Mouse (Mus musculus) kidney, embryonic 16.5 days (tissue): ENCODE data around the gene Ap2m1. TPM values are rescaled to one million over a fixed set of nuclear protein-coding genes. Genes with fewer than 3 reads are reported as not detected.
"Not testable (repeated sequence)": the region's sequence is repeated elsewhere in the genome, so short reads cannot be mapped to it uniquely, and the experiment has no call there.

Experiments used
- ATAC-seq: fragments of 200-750 bp; cut with Nextera tagmentation; 2 replicates; pipeline ENCODE4 v1.8.0; 2017; ENCODE audit warnings: moderate TSS enrichment; ENCODE audit not compliant: low FRiP score, low TSS enrichment
- H3K27ac ChIP-seq: fragments of 300-500 bp; sonication (generic); 2 replicates; pipeline ENCODE4 v1.5.1; 2014; ENCODE audit warnings: low read length
- H3K27me3 ChIP-seq: fragments of 300-500 bp; sonication (generic); 2 replicates; pipeline ENCODE4 v1.6.1; 2014; ENCODE audit warnings: low read length, control low read depth, mixed read lengths; ENCODE audit not compliant: insufficient read depth
- H3K36me3 ChIP-seq: fragments of 300-500 bp; sonication (generic); 2 replicates; pipeline ENCODE4 v1.6.1; 2014; ENCODE audit warnings: low read length, control low read depth, mixed read lengths; ENCODE audit not compliant: insufficient read depth
- H3K4me1 ChIP-seq: fragments of 300-500 bp; sonication (generic); 2 replicates; pipeline ENCODE4 v1.6.1; 2014; ENCODE audit warnings: low read length, control low read depth, mixed read lengths; ENCODE audit not compliant: insufficient read depth
- H3K4me2 ChIP-seq: fragments of 300-500 bp; sonication (generic); replicated peaks from 2 replicates; pipeline ENCODE4 v1.6.1; 2014; ENCODE audit warnings: low read depth, low read length
- H3K4me3 ChIP-seq: fragments of 300-500 bp; sonication (generic); 2 replicates; pipeline ENCODE4 v1.5.1; 2014; ENCODE audit warnings: mild to moderate bottlenecking, low read length
- H3K9ac ChIP-seq: fragments of 300-500 bp; sonication (generic); replicated peaks from 2 replicates; pipeline ENCODE4 v1.6.1; 2014; ENCODE audit warnings: low read length
- H3K9me3 ChIP-seq: fragments of 300-500 bp; sonication (generic); 2 replicates; pipeline ENCODE4 v1.6.1; 2016; ENCODE audit warnings: low read length, control low read depth
- WGBS: fragments of 180-500 bp; shearing (Covaris S2); extraction: QIAGEN DNeasy Blood & Tissue Kit; methylation state at CpG from one replicate; pipeline ENCODE4 v1.1.7; 2014; 5-methylcytosine and 5-hydroxymethylcytosine counted together
- polyA plus RNA-seq: library from polyadenylated mRNA; unstranded; fragments of >200 nt; fragmentation: Nextera tagmentation; extraction: Ambion mirVana; gene quantifications from 2 replicates; pipeline ENCODE4 v1.2.1, GENCODE M21; 2015

Ap2m1 gene
- polyA plus RNA-seq: 691 and 699 TPM in 2 replicates

DNA sequence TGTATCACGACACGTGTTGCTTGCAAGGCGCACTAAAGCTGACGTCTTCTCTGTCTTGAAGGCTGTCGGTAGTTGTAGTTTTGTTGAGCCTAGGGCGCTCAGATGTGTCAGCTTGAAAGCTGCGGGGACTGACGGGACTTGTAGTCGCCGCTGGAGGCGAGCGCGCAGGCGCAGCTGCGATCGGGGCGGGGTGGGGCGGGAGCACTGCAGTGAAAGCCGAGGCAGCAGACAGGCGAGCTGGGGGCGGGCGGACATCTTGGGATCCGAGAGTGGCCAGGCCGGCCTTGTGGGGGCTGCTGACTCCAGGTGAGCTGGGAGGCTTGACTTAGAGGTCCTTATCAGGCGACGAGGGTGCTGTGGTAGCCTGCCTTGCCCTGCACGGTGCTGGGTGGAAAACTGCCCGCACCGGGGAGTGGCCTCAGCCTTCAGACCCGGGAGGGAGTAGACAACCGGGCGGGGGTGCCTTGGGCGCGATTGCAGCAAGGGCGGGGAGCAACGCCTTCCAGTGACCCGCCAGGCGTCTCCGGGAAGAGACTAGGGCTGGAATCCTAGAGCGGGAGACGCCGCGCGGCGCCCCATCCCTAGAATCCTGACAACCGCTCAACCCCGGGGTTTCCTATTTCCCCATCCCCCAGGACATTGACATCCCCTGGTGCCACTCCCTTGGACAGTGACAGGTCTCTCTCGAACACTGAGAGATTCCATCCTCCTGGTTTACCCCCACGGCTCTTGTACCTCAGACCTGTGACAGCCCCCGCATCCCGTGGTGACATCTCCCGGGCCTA is at the start of gene Ap2m1:
Gene Ap2m1 (plus strand): TSS at position 183 of the 785 bp plus-strand sequence.
- H3K9me3 ChIP-seq: no peaks in the 10 kb centered on the region
- peak; percentile 98 for ATAC-seq
- under 1% methylated on average over 47 of the region's 52 CpGs for WGBS
- H3K4me2 ChIP-seq: peak within 1 kb of the TSS; percentile 70
- H3K4me3 ChIP-seq: peak within 1 kb of the TSS; percentile 92
- H3K27me3 ChIP-seq: no peaks in the 10 kb centered on the region
- H3K27ac ChIP-seq: peak within 1 kb of the TSS; percentile 87
- H3K4me1 ChIP-seq: peaks cover 25% of the 10 kb centered on the region
- peak within 1 kb of the TSS; percentile 97 for H3K9ac ChIP-seq
- peaks cover 54% of the 10 kb centered on the region for H3K36me3 ChIP-seq

DNA sequence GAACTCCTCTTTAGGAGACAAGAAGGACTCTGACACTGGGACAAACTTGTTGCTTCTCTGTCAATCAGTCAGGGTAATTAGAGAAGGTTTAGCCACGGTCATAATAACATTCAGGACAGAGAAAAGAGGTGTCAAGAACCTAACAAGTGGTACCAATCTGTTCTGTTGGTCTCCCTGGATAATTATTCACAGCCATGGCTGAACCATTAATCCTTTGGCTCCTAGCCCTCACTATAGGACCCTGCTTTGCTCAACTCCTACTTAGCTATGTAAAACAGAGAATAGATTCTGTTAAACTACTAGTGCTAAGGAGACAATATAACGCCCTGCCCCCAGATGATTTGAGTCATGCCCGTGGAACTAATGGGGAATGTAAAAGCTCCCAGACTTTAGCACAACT is 49.2 kb upstream of the Ap2m1 start:
- no peak overlapping the region for H3K9ac ChIP-seq
- H3K4me2 ChIP-seq: no peak overlapping the region
- 57% methylated on average over 3 of the region's 3 CpGs for WGBS
- ATAC-seq: peak; percentile 87
- no peaks in the 10 kb centered on the region for H3K9me3 ChIP-seq
- H3K4me1 ChIP-seq: no peaks in the 10 kb centered on the region
- no peak overlapping the region for H3K4me3 ChIP-seq
- H3K36me3 ChIP-seq: no peaks in the 10 kb centered on the region
- H3K27me3 ChIP-seq: no peaks in the 10 kb centered on the region
- no peak overlapping the region for H3K27ac ChIP-seq

DNA sequence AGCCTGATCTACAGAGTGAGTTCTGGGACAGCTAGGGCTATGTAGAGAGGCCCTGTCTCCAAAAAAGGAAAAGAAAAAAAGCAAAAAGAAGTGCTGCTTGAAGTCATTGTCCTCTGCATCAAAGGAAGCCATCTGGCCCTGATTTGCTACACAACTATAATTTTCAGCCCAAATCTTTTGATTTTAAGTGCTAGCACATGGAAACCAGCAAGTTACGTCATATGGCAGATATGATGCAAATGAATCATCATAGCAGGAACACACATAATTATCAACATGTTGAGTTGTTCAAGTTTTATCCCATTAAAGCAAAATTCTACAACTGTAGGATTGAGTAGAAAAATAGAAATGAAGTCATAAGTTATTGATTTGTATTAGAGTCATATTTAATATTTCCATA is 47.1 kb upstream of the Ap2m1 start:
- H3K4me2 ChIP-seq: no peak overlapping the region
- H3K9ac ChIP-seq: no peak overlapping the region
- no peaks in the 10 kb centered on the region for H3K36me3 ChIP-seq
- ATAC-seq: no peak
- no peak overlapping the region for H3K27ac ChIP-seq
- H3K4me3 ChIP-seq: no peak overlapping the region
- no peaks in the 10 kb centered on the region for H3K27me3 ChIP-seq
- no peaks in the 10 kb centered on the region for H3K4me1 ChIP-seq
- WGBS: 86% methylated on average over 1 of the region's 1 CpGs
- no peaks in the 10 kb centered on the region for H3K9me3 ChIP-seq

DNA sequence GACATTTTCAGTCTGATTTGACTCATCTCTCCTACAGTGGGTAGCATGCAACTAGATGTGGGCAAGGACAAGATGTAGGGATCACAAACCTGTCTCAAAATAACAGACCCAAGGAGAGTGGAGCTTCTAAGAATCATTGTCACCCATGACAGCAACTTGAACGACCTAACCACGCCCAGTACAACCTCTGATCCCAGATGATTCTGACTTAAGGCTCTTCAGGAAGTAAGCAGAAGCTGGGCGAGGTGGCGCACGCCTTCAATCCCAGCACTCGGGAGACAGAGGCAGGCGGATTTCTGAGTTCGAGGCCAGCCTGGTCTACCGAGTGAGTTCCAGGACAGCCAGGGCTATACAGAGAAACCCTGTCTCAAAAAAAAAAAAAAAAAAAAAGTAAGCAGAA is 46.5 kb upstream of the Ap2m1 start:
- not testable (repeated sequence) for H3K36me3 ChIP-seq, ATAC-seq, H3K4me1 ChIP-seq, H3K4me2 ChIP-seq, H3K27me3 ChIP-seq, H3K9me3 ChIP-seq, H3K9ac ChIP-seq, H3K27ac ChIP-seq, H3K4me3 ChIP-seq
- WGBS: 79% methylated on average over 9 of the region's 9 CpGs

DNA sequence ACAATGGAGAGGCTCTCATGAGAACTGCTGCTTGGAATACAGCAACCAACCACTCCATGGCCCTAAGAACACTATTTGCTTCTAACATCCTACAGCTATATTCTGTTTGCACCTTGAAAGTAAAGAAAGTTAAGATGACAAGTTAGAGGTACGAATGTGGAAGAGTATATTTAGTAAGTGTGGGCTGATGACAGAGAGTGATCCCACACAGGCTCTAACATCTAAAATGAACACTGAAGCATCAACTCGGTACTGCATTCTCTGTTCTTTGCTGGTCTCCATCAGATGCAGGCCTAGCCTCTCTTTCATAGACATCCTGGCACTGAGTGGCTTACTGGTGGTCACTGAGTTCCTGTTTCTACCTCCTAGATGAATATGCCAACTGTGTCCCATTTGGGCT is 46.0 kb upstream of the Ap2m1 start:
- H3K4me3 ChIP-seq: no peak overlapping the region
- no peaks in the 10 kb centered on the region for H3K4me1 ChIP-seq
- no peaks in the 10 kb centered on the region for H3K27me3 ChIP-seq
- WGBS: 90% methylated on average over 2 of the region's 2 CpGs
- no peak for ATAC-seq
- H3K27ac ChIP-seq: no peak overlapping the region
- no peaks in the 10 kb centered on the region for H3K9me3 ChIP-seq
- no peak overlapping the region for H3K4me2 ChIP-seq
- H3K9ac ChIP-seq: no peak overlapping the region
- no peaks in the 10 kb centered on the region for H3K36me3 ChIP-seq

DNA sequence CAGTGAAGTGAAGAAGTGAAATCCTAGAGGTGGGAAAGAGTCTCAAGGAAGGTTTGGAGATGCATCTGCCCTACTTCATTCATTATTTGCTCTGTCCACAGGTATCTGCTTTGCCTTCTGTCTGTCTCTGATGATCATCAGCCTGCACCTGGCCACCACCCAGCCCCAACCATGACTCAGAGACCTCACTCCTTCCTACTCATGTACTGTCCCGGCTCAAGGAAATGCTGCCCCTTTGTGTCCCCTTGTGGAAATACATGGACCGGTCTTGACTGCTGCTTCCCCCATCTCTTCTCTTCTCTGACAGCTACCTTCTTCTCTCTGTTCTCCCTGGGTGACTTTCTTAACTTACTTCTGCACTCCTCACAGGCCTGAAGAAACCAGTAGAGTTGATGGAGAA is 44.7 kb upstream of the Ap2m1 start:
- Histone ChIP-seq H3K4me3 (no peak overlapping the region), H3K36me3 (no peaks in the 10 kb centered on the region), H3K4me1 (no peaks in the 10 kb centered on the region), H3K27me3 (no peaks in the 10 kb centered on the region), H3K9me3 (no peaks in the 10 kb centered on the region), H3K4me2 (no peak overlapping the region), H3K9ac (no peak overlapping the region), H3K27ac (no peak overlapping the region)
- ATAC-seq: peak; percentile 64; the same call in 1 of the 2 replicates
- 35% methylated on average over 2 of the region's 2 CpGs for WGBS

DNA sequence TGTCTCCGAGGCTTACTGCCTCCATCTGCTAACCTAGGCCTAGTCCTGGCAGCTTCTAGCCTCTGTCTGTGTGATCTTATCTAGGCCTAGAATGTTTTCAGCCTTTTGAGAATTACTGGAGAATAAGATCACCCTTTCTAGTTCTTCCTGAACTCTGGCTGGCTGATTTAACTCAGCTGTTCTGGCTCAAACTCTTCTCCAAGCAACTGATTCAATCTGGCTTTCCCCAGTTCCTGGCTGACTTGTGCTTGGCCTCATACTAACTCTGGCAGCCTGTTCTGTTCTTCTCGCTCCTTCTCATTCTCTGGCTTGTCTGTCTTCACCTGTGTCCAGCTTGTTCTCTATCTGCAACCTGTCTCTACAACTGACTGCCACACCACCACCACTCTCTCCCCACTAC is 44.0 kb upstream of the Ap2m1 start:
- no peaks in the 10 kb centered on the region for H3K4me1 ChIP-seq
- no peaks in the 10 kb centered on the region for H3K27me3 ChIP-seq

DNA sequence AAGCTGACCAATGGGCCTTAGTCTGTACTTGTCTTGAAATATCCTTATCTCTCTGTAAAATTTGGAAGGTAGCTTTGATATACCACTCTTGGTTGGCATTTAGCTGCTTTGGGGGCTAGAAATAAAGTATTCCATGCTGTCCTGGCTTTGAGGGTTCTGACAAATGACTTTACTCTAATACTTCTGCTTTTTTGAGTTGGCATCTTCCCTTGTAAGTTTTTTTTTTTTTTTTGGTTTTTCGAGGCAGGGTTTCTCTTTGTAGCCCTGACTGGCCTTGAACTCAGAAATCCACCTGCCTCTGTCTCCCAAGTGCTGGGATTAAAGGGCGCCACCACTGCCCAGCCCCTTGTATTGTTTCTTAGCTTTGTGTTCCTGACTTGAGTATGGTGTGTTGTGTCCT is 41.8 kb upstream of the Ap2m1 start:
- no peak overlapping the region for H3K9ac ChIP-seq
- no peak overlapping the region for H3K4me3 ChIP-seq
- no peak overlapping the region for H3K4me2 ChIP-seq
- no peaks in the 10 kb centered on the region for H3K9me3 ChIP-seq
- H3K36me3 ChIP-seq: no peaks in the 10 kb centered on the region
- no peaks in the 10 kb centered on the region for H3K27me3 ChIP-seq
- H3K27ac ChIP-seq: no peak overlapping the region
- 75% methylated on average over 2 of the region's 2 CpGs for WGBS
- no peak for ATAC-seq
- H3K4me1 ChIP-seq: peaks cover 6% of the 10 kb centered on the region; the same call in 1 of the 2 replicates

More for the DNA sequence above, 44.0 kb upstream of the Ap2m1 start:
- Histone ChIP-seq H3K4me3 (no peak overlapping the region), H3K4me2 (no peak overlapping the region), H3K36me3 (no peaks in the 10 kb centered on the region), H3K27ac (no peak overlapping the region), H3K9me3 (no peaks in the 10 kb centered on the region), H3K9ac (no peak overlapping the region)
- 64% methylated on average over 2 of the region's 2 CpGs for WGBS
- ATAC-seq: no peak

DNA sequence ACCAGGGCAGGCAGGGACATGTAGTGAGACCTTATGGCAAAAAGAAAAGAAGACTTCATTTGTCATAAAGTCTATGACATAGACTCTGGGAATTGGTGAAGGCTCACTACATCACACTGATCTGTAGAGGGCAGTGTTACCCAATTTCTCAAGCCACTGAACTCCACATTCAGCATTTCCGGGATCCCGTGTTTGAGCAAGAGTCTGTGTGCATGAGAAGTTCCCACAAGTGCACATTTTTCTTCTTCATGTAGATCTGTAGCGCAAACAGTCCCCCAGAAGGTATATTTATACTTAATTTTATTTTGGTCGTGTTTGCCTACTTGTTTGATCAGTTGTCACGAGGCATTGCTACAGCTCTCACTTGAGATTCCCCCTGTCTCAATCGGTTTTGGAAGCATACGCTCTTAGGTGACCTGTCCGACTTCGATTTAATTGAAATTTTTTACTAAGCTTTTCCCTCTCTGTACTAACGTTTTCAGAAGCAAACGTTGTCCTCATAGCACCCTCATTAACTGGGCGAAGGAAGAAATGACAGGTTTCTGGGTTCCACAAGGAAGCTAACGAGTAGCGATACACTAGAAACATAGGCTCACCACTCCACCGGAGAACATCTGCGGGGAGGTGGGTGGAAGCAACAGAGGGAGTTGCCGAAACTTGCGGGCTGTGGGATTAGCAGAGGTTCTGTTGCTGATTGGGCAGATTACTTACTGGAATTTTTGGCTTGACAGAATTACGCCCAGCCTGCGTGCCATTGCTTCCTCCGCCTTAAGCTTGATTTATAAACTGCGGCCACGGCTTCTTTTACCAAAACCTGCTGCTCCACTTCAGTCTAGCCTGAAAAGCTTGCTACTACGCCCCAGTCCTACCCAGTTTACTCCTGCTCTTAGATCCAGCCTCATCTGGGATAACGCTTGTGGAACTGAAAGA is 38.3 kb upstream of the Ap2m1 start:
- peak overlapping the region; percentile 85 for H3K4me2 ChIP-seq
- H3K27me3 ChIP-seq: no peaks in the 10 kb centered on the region
- no peak overlapping the region for H3K27ac ChIP-seq
- peaks cover 10% of the 10 kb centered on the region for H3K36me3 ChIP-seq
- 14% methylated on average over 25 of the region's 25 CpGs for whole genome bisulfite sequencing
- H3K9ac ChIP-seq: peak overlapping the region; percentile 56
- H3K4me3 ChIP-seq: peak overlapping the region; percentile 48
- ATAC-seq: peak; percentile 37; the same call in 1 of the 2 replicates
- peaks cover 13% of the 10 kb centered on the region for H3K4me1 ChIP-seq
- H3K9me3 ChIP-seq: no peaks in the 10 kb centered on the region
